Mouse (Mus musculus): Measurements from ENCODE around the gene Myo1e. TPM values are rescaled to one million over a fixed set of nuclear protein-coding genes. Genes with fewer than 3 reads are reported as not detected.

Myo1e gene
- polyA plus RNA-seq, 1 experiment from 2014 or later = 11.2 TPM

- Histone ChIP-seq H3K9ac (ENCODE audit: low read length) (no peak overlapping the region), H3K27me3 (ENCODE audit: control insufficient read depth, insufficient read depth, low read length) (no peaks in the 10 kb centered on the region), H3K9me3 (ENCODE audit: control insufficient read depth, low read length) (no peaks in the 10 kb centered on the region), H3K36me3 (ENCODE audit: control insufficient read depth, insufficient read depth, low read length) (no peaks in the 10 kb centered on the region), H3K27ac (replicated peaks in 1 of 2; ENCODE audit: control insufficient read depth in 1 of 2, insufficient read depth in 1 of 2, low read depth in 2 of 2, low read length in 2 of 2) (no peak overlapping the region), H3K4me2 (ENCODE audit: low read length) (no peak overlapping the region), H3K4me1 (ENCODE audit: control insufficient read depth in 2 of 2, insufficient read depth in 2 of 2, low read length in 2 of 2) (peaks cover 2 to 8% of the 10 kb centered on the region in 2 experiments; a peak in 2 of 4 replicates), H3K4me3 (ENCODE audit: control insufficient read depth in 1 of 2, insufficient read depth in 1 of 2, low read depth in 1 of 2, low read length in 2 of 2) (no peak overlapping the region)
- ATAC-seq (ENCODE audit: insufficient number of reproducible peaks, insufficient read depth, low FRiP score, low read depth) = no peak
- 91% methylated on average over 1 of the region's 1 CpGs for WGBS
Observed at GRCm38 (mm10) chr9:70314019-70314418, 106.9 kb downstream of the Myo1e start.

GRCm38 (mm10) chr9:70315130-70315529, 108.0 kb downstream of the Myo1e start:
- ATAC-seq (ENCODE audit: insufficient number of reproducible peaks, insufficient read depth, low FRiP score, low read depth) = no peak
- no peaks in the 10 kb centered on the region for H3K9me3 ChIP-seq (ENCODE audit: control insufficient read depth, low read length)

GRCm38 (mm10) chr9:70318601-70319000, 111.5 kb downstream of the Myo1e start:
- Histone ChIP-seq H3K4me2 (ENCODE audit: low read length) (no peak overlapping the region), H3K4me3 (ENCODE audit: control insufficient read depth in 1 of 2, insufficient read depth in 1 of 2, low read depth in 1 of 2, low read length in 2 of 2) (no peak overlapping the region), H3K27ac (replicated peaks in 1 of 2; ENCODE audit: control insufficient read depth in 1 of 2, insufficient read depth in 1 of 2, low read depth in 2 of 2, low read length in 2 of 2) (no peak overlapping the region), H3K27me3 (ENCODE audit: control insufficient read depth, insufficient read depth, low read length) (no peaks in the 10 kb centered on the region), H3K9me3 (ENCODE audit: control insufficient read depth, low read length) (no peaks in the 10 kb centered on the region), H3K9ac (ENCODE audit: low read length) (no peak overlapping the region), H3K36me3 (ENCODE audit: control insufficient read depth, insufficient read depth, low read length) (peaks cover 11% of the 10 kb centered on the region), H3K4me1 (ENCODE audit: control insufficient read depth in 2 of 2, insufficient read depth in 2 of 2, low read length in 2 of 2) (peaks cover 2 to 8% of the 10 kb centered on the region in 2 experiments; a peak in 2 of 4 replicates)
- ATAC-seq (ENCODE audit: insufficient number of reproducible peaks, insufficient read depth, low FRiP score, low read depth) = no peak
- 49% methylated on average over 3 of the region's 3 CpGs for WGBS

More at GRCm38 (mm10) chr9:70315130-70315529, 108.0 kb downstream of the Myo1e start:
- H3K4me3 ChIP-seq (ENCODE audit: control insufficient read depth in 1 of 2, insufficient read depth in 1 of 2, low read depth in 1 of 2, low read length in 2 of 2) = no peak overlapping the region
- 71% methylated on average over 4 of the region's 4 CpGs for WGBS
- H3K27ac ChIP-seq (replicated peaks in 1 of 2; ENCODE audit: control insufficient read depth in 1 of 2, insufficient read depth in 1 of 2, low read depth in 2 of 2, low read length in 2 of 2) = peak overlapping the region in 1 of 2 experiments; percentile 20; a peak in 1 of 4 replicates
- peaks cover 2 to 8% of the 10 kb centered on the region in 2 experiments; a peak in 2 of 4 replicates for H3K4me1 ChIP-seq (ENCODE audit: control insufficient read depth in 2 of 2, insufficient read depth in 2 of 2, low read length in 2 of 2)
- no peak overlapping the region for H3K9ac ChIP-seq (ENCODE audit: low read length)
- peaks cover under 1% of the 10 kb centered on the region; the same call in 1 of the 2 replicates for H3K36me3 ChIP-seq (ENCODE audit: control insufficient read depth, insufficient read depth, low read length)
- no peak overlapping the region for H3K4me2 ChIP-seq (ENCODE audit: low read length)
- no peaks in the 10 kb centered on the region for H3K27me3 ChIP-seq (ENCODE audit: control insufficient read depth, insufficient read depth, low read length)

- ATAC-seq (ENCODE audit: insufficient number of reproducible peaks, insufficient read depth, low FRiP score, low read depth) = no peak
- WGBS = 76% methylated on average over 4 of the region's 4 CpGs
- no peak overlapping the region for H3K4me2 ChIP-seq (ENCODE audit: low read length)
- H3K36me3 ChIP-seq (ENCODE audit: control insufficient read depth, insufficient read depth, low read length) = peaks cover 26% of the 10 kb centered on the region
- peaks cover 7 to 14% of the 10 kb centered on the region in 2 experiments for H3K4me1 ChIP-seq (ENCODE audit: control insufficient read depth in 2 of 2, insufficient read depth in 2 of 2, low read length in 2 of 2)
- H3K27ac ChIP-seq (replicated peaks in 1 of 2; ENCODE audit: control insufficient read depth in 1 of 2, insufficient read depth in 1 of 2, low read depth in 2 of 2, low read length in 2 of 2) = no peak overlapping the region
- H3K9ac ChIP-seq (ENCODE audit: low read length) = no peak overlapping the region
- no peak overlapping the region for H3K4me3 ChIP-seq (ENCODE audit: control insufficient read depth in 1 of 2, insufficient read depth in 1 of 2, low read depth in 1 of 2, low read length in 2 of 2)
- H3K9me3 ChIP-seq (ENCODE audit: control insufficient read depth, low read length) = no peaks in the 10 kb centered on the region
- H3K27me3 ChIP-seq (ENCODE audit: control insufficient read depth, insufficient read depth, low read length) = no peaks in the 10 kb centered on the region
Observed at GRCm38 (mm10) chr9:70324336-70324735, 117.2 kb downstream of the Myo1e start.

GRCm38 (mm10) chr9:70325880-70326595, 118.9 kb downstream of the Myo1e start:
- no peak for ATAC-seq (ENCODE audit: insufficient number of reproducible peaks, insufficient read depth, low FRiP score, low read depth)
- WGBS = 62% methylated on average over 8 of the region's 8 CpGs

GRCm38 (mm10) chr9:70328193-70328841, 121.2 kb downstream of the Myo1e start:
- Histone ChIP-seq H3K4me1 (ENCODE audit: control insufficient read depth in 2 of 2, insufficient read depth in 2 of 2, low read length in 2 of 2) (peaks cover 7 to 14% of the 10 kb centered on the region in 2 experiments), H3K27me3 (ENCODE audit: control insufficient read depth, insufficient read depth, low read length) (no peaks in the 10 kb centered on the region), H3K9ac (ENCODE audit: low read length) (no peak overlapping the region), H3K36me3 (ENCODE audit: control insufficient read depth, insufficient read depth, low read length) (peaks cover 21% of the 10 kb centered on the region; the same call in 1 of the 2 replicates), H3K4me2 (ENCODE audit: low read length) (no peak overlapping the region), H3K27ac (replicated peaks in 1 of 2; ENCODE audit: control insufficient read depth in 1 of 2, insufficient read depth in 1 of 2, low read depth in 2 of 2, low read length in 2 of 2) (0 out of 4 replicates have a peak overlapping the region, but pooled peaks have one; percentile 35 to 38), H3K4me3 (ENCODE audit: control insufficient read depth in 1 of 2, insufficient read depth in 1 of 2, low read depth in 1 of 2, low read length in 2 of 2) (no peak overlapping the region), H3K9me3 (ENCODE audit: control insufficient read depth, low read length) (no peaks in the 10 kb centered on the region)
- WGBS = 53% methylated on average over 5 of the region's 5 CpGs
- ATAC-seq (ENCODE audit: insufficient number of reproducible peaks, insufficient read depth, low FRiP score, low read depth) = no peak

More at GRCm38 (mm10) chr9:70325880-70326595, 118.9 kb downstream of the Myo1e start:
- no peaks in the 10 kb centered on the region for H3K27me3 ChIP-seq (ENCODE audit: control insufficient read depth, insufficient read depth, low read length)
- no peak overlapping the region for H3K4me2 ChIP-seq (ENCODE audit: low read length)
- H3K9ac ChIP-seq (ENCODE audit: low read length) = no peak overlapping the region
- H3K4me1 ChIP-seq (ENCODE audit: control insufficient read depth in 2 of 2, insufficient read depth in 2 of 2, low read length in 2 of 2) = peaks cover 7 to 14% of the 10 kb centered on the region in 2 experiments
- H3K27ac ChIP-seq (replicated peaks in 1 of 2; ENCODE audit: control insufficient read depth in 1 of 2, insufficient read depth in 1 of 2, low read depth in 2 of 2, low read length in 2 of 2) = no peak overlapping the region
- no peak overlapping the region for H3K4me3 ChIP-seq (ENCODE audit: control insufficient read depth in 1 of 2, insufficient read depth in 1 of 2, low read depth in 1 of 2, low read length in 2 of 2)
- H3K36me3 ChIP-seq (ENCODE audit: control insufficient read depth, insufficient read depth, low read length) = peaks cover 22% of the 10 kb centered on the region
- no peaks in the 10 kb centered on the region for H3K9me3 ChIP-seq (ENCODE audit: control insufficient read depth, low read length)

- Histone ChIP-seq H3K4me1 (ENCODE audit: control insufficient read depth in 2 of 2, insufficient read depth in 2 of 2, low read length in 2 of 2) (peaks cover 7 to 14% of the 10 kb centered on the region in 2 experiments), H3K4me3 (ENCODE audit: control insufficient read depth in 1 of 2, insufficient read depth in 1 of 2, low read depth in 1 of 2, low read length in 2 of 2) (no peak overlapping the region), H3K4me2 (ENCODE audit: low read length) (no peak overlapping the region), H3K27ac (replicated peaks in 1 of 2; ENCODE audit: control insufficient read depth in 1 of 2, insufficient read depth in 1 of 2, low read depth in 2 of 2, low read length in 2 of 2) (no peak overlapping the region), H3K9ac (ENCODE audit: low read length) (no peak overlapping the region), H3K36me3 (ENCODE audit: control insufficient read depth, insufficient read depth, low read length) (peaks cover 18% of the 10 kb centered on the region), H3K27me3 (ENCODE audit: control insufficient read depth, insufficient read depth, low read length) (no peaks in the 10 kb centered on the region), H3K9me3 (ENCODE audit: control insufficient read depth, low read length) (no peaks in the 10 kb centered on the region)
- WGBS = 75% methylated on average over 11 of the region's 11 CpGs
- no peak for ATAC-seq (ENCODE audit: insufficient number of reproducible peaks, insufficient read depth, low FRiP score, low read depth)
Observed at GRCm38 (mm10) chr9:70331727-70332335, 124.7 kb downstream of the Myo1e start.

Data from heart, embryonic 14.5 days (tissue).